Mouse (Mus musculus) hindbrain, embryonic 12.5 days (tissue): ENCODE results near the gene Nrg3. TPM values are rescaled to one million over a fixed set of nuclear protein-coding genes. Genes with fewer than 3 reads are reported as not detected.

Source experiments
- ATAC-seq: fragments of 200-750 bp; cut with Nextera tagmentation; 2 replicates; pipeline ENCODE4 v1.8.0; 2017; ENCODE audit warnings: moderate TSS enrichment; ENCODE audit not compliant: low FRiP score
- H3K27ac ChIP-seq: fragments of 300-500 bp; sonication (generic); 2 replicates; pipeline ENCODE4 v1.5.1; 2016; ENCODE audit warnings: mild to moderate bottlenecking
- H3K27me3 ChIP-seq: fragments of 300-500 bp; sonication (generic); 2 replicates; pipeline ENCODE4 v1.6.1; 2016; ENCODE audit warnings: mild to moderate bottlenecking
- H3K36me3 ChIP-seq: fragments of 300-500 bp; sonication (generic); 2 replicates; pipeline ENCODE4 v1.6.1; 2016; ENCODE audit warnings: mild to moderate bottlenecking
- H3K4me1 ChIP-seq: fragments of 300-500 bp; sonication (generic); 2 replicates; pipeline ENCODE4 v1.6.1; 2016
- H3K4me2 ChIP-seq: fragments of 300-500 bp; sonication (generic); replicated peaks from 2 replicates; pipeline ENCODE4 v1.6.1; 2016; ENCODE audit warnings: mild to moderate bottlenecking
- H3K4me3 ChIP-seq: fragments of 300-500 bp; sonication (generic); 2 replicates; pipeline ENCODE4 v1.5.1; 2016; ENCODE audit warnings: mild to moderate bottlenecking
- H3K9ac ChIP-seq: fragments of 300-500 bp; sonication (generic); 2 replicates; pipeline ENCODE4 v1.6.1; 2016; ENCODE audit warnings: mild to moderate bottlenecking, moderate library complexity
- H3K9me3 ChIP-seq: fragments of 300-500 bp; sonication (generic); replicated peaks from 2 replicates; pipeline ENCODE4 v1.6.1; 2016; ENCODE audit warnings: mild to moderate bottlenecking
- WGBS: fragments of 180-500 bp; shearing (Covaris S2); methylation state at CpG from one replicate; pipeline ENCODE4 v1.1.7; 2016; 5-methylcytosine and 5-hydroxymethylcytosine counted together
- polyA plus RNA-seq: library from polyadenylated mRNA; unstranded; fragments of >200 nt; fragmentation: Nextera tagmentation; extraction: Ambion mirVana; gene quantifications from 2 replicates; pipeline ENCODE4 v1.2.1, GENCODE M21; 2016

Gene Nrg3
- polyA plus RNA-seq, 1 experiment from 2014 or later = 4.6 TPM

DNA sequence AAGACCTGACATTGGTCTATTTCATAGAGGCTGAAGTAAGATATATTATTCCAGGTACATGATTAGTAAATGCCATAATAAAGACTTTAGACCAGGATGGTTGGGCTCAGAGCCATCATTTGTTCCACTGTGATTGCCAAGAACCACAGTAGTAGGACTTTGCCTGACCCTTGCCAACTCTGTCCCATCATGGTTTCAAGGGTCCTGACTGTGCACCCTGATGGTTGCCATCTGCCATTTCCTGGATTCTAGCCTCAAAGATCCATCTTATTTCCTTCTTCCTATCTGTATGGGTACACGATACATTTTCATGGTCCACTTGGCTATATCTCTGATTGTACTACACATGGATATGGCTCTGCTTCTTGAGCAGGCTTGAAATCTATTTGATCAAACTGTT is 625.3 kb downstream of the Nrg3 start:
- no peak for ATAC-seq
- H3K9me3 ChIP-seq = no peaks in the 10 kb centered on the region
- H3K27me3 ChIP-seq = no peaks in the 10 kb centered on the region
- WGBS = 97% methylated on average over 1 of the region's 1 CpGs
- no peaks in the 10 kb centered on the region for H3K4me1 ChIP-seq
- H3K27ac ChIP-seq = no peak overlapping the region
- H3K36me3 ChIP-seq = no peaks in the 10 kb centered on the region
- H3K4me3 ChIP-seq = no peak overlapping the region
- no peak overlapping the region for H3K9ac ChIP-seq
- H3K4me2 ChIP-seq = no peak overlapping the region

DNA sequence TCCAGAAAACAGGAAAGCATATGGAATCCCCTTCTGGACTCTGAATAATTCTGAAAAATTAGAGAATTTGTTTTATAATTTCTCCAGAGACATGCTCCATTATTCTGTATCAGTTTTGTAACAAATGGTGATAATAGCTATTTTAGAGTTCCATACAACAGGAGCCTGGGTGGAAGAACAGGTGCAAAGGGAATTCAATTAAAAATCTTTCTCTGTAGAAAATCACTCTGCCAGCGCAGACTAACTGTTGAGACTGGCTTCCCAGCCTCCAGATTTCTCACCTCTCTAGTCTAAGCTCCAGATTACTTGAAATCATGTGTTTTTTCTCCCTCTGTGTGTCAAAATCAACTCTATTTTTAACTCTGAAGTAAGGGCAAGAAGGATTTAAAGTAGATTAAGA is 625.8 kb downstream of the Nrg3 start:
- ATAC-seq = no peak
- H3K27me3 ChIP-seq = no peaks in the 10 kb centered on the region
- H3K27ac ChIP-seq = no peak overlapping the region
- H3K9ac ChIP-seq = no peak overlapping the region
- 86% methylated on average over 1 of the region's 1 CpGs for WGBS
- H3K4me3 ChIP-seq = no peak overlapping the region
- H3K9me3 ChIP-seq = no peaks in the 10 kb centered on the region
- no peak overlapping the region for H3K4me2 ChIP-seq
- H3K4me1 ChIP-seq = no peaks in the 10 kb centered on the region
- no peaks in the 10 kb centered on the region for H3K36me3 ChIP-seq

DNA sequence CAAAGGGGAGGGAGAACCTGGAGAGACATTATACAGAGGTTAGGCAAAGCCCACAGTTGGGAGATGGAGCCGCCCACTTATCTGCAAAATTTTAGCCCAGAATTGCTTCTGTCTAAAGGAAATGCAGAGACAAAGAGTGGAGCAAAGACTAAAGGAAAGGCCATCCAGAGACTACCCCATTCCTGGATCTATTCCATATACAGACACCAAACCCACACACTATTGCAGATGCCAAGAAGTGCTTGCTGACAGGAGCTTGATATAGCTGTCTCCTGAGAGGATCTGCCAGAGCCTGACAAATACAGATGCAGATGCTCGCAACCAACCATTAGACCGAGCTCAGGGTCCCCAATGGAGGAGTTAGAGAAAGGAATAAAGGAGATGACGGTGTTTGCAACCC is 637.9 kb downstream of the Nrg3 start:
- no peaks in the 10 kb centered on the region for H3K27me3 ChIP-seq
- H3K9me3 ChIP-seq = no peaks in the 10 kb centered on the region
- ATAC-seq = no peak
- H3K4me2 ChIP-seq = no peak overlapping the region
- no peak overlapping the region for H3K9ac ChIP-seq
- H3K36me3 ChIP-seq = no peaks in the 10 kb centered on the region
- H3K27ac ChIP-seq = no peak overlapping the region
- no peak overlapping the region for H3K4me3 ChIP-seq
- 84% methylated on average over 4 of the region's 4 CpGs for WGBS
- no peaks in the 10 kb centered on the region for H3K4me1 ChIP-seq

DNA sequence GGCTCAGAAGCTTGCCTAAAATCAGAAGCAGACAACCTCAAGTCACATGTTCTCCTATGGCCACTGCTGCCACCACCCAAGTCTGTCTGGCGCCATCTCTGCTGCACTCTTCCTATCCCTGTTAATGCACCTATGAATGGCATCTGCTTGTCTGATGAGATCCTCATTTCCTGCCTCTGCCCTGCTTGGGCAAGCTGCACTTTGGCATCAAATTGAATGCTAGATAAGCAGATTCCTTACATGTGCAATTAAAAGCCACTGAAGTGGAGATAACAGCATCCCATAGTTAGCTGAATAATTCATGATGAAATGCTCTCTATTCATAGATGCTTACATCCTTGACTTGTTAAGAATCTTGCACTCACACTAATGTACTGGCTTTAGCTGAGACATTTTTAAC is 648.0 kb downstream of the Nrg3 start:
- Histone ChIP-seq H3K9ac (no peak overlapping the region), H3K36me3 (no peaks in the 10 kb centered on the region), H3K9me3 (no peaks in the 10 kb centered on the region), H3K27me3 (no peaks in the 10 kb centered on the region), H3K4me1 (no peaks in the 10 kb centered on the region), H3K4me3 (no peak overlapping the region), H3K4me2 (no peak overlapping the region), H3K27ac (no peak overlapping the region)
- 70% methylated on average over 1 of the region's 1 CpGs for WGBS
- peak; percentile 75 for ATAC-seq

DNA sequence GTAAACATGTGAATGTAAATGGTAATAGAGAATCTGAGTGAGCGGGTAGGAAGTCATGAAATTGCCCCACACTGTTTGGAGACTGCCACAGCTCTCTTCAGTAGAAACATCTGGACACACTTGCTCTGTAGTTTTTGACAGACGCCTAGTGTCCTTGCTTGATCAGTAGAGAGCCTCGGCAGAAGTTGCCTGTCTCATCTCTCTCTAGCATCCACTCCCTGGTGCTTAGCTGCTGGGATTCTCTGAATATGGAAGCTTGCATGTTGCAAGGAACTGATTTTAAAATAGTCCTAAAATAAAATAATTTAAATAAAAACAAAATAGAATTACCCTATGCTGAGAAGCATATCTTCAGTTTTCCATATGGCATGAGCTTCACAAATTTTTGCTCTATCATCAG is 675.9 kb downstream of the Nrg3 start:
- Histone ChIP-seq H3K4me1 (no peaks in the 10 kb centered on the region), H3K9me3 (no peaks in the 10 kb centered on the region), H3K4me3 (no peak overlapping the region), H3K27ac (no peak overlapping the region), H3K27me3 (no peaks in the 10 kb centered on the region), H3K9ac (no peak overlapping the region), H3K36me3 (no peaks in the 10 kb centered on the region), H3K4me2 (no peak overlapping the region)
- no peak for ATAC-seq
- WGBS = 77% methylated on average over 3 of the region's 3 CpGs

DNA sequence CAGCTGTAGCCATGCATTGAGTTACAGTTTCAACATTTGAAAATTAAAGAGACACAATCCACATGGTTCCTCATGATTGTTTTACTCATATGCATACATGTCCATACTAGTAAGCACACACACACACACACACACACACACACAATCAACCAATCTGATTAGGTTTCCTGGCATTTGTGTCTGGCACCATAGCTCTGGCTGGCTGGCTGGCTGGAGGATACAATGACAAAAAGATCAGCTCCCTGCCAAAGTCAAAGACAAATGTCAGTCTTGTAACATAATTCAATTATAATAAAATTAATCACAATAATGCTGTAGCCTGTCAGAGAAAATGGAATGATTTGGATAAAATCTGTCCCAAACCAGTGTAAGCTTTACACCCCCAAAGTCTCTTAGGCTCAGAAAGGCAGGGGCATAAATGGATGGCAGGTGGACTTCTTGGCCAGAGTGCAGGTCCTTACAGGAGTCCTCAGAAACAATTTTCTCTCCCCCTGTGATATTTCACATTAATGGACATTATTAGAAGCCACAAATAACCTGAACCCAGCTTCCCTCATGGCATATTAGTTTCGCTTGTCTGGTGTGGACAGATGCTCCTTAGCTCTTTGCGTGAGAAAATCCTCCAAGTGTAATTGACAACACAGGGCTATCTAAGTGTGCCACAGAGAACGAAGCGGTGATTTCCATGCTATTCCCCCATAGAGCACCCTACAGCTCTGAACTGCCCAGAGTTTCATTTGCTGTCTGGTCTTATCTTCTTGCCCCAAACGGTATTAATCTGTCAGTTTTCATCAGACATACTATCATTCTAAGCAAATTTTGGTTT is 697.4 kb downstream of the Nrg3 start:
- no peak overlapping the region for H3K9ac ChIP-seq
- 83% methylated on average over 5 of the region's 5 CpGs for WGBS
- ATAC-seq = no peak
- no peaks in the 10 kb centered on the region for H3K9me3 ChIP-seq
- no peak overlapping the region for H3K27ac ChIP-seq
- H3K4me2 ChIP-seq = no peak overlapping the region
- no peak overlapping the region for H3K4me3 ChIP-seq
- H3K4me1 ChIP-seq = no peaks in the 10 kb centered on the region
- H3K27me3 ChIP-seq = no peaks in the 10 kb centered on the region
- H3K36me3 ChIP-seq = no peaks in the 10 kb centered on the region

DNA sequence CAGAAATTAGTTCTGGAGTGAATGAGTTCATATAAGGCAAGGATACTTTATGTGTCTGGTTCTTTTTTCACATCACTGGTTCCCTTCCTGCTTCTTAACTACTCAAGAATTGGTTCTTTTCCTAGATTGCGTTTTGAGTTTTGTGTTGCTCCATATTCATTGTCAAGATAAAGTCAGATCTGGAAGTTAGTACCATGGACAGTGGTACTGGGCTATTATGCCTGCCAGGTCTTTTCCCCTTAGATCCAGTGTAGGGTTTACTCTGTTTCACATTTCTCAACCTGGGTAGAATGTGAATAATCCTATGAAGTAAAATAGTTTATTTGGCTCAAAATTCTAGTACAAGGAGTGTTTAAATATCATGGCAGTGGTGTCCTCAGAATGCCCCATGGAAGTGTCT is 698.1 kb downstream of the Nrg3 start:
- H3K9me3 ChIP-seq = no peaks in the 10 kb centered on the region
- 67% methylated on average over 1 of the region's 1 CpGs for WGBS

DNA sequence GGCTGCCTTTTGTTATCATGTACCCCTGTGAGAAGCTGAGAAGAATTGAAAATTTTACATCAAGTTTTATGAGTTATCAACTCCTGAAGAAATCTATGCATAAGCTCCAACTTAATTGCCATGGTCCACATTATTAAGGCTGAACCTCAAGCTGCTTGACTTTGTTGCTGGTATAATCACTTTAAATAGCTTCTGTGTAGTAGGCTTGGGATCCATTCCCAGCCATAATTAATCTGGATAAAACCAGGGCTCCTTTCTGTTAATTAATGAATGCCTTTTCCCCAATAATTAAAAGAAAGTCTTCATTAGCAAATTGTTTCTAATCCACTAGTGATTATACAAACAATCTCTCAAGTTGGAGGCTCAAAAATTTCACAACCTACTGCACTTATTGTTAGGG is 742.4 kb downstream of the Nrg3 start:
- Histone ChIP-seq H3K4me1 (no peaks in the 10 kb centered on the region), H3K4me3 (no peak overlapping the region), H3K9ac (no peak overlapping the region), H3K27me3 (no peaks in the 10 kb centered on the region), H3K27ac (no peak overlapping the region), H3K9me3 (no peaks in the 10 kb centered on the region), H3K4me2 (no peak overlapping the region), H3K36me3 (no peaks in the 10 kb centered on the region)
- no peak for ATAC-seq

More for the DNA sequence above, 698.1 kb downstream of the Nrg3 start:
- no peak for ATAC-seq
- H3K4me1 ChIP-seq = no peaks in the 10 kb centered on the region
- no peaks in the 10 kb centered on the region for H3K36me3 ChIP-seq
- no peak overlapping the region for H3K4me3 ChIP-seq
- H3K27ac ChIP-seq = no peak overlapping the region
- H3K27me3 ChIP-seq = no peaks in the 10 kb centered on the region
- no peak overlapping the region for H3K4me2 ChIP-seq
- H3K9ac ChIP-seq = no peak overlapping the region

DNA sequence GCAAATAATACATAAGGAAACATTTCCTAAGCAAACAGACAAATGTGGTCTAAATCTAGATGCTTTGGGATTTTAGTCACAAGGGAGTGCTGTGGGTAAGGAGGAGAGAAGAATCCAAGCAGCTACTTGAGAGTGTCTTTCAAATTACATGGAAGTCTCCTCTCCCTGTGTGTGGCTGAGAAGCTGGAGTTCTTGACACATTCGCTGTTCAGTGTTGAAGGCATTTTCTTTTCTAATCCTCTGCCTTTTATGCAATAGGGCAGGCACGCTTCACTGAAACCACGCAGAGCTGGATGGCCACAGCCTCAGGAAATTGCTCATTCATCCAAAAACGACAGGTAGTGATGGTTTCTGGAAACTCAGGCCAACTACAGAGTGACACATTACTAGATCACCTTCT is 769.0 kb downstream of the Nrg3 start:
- H3K27me3 ChIP-seq = no peaks in the 10 kb centered on the region

DNA sequence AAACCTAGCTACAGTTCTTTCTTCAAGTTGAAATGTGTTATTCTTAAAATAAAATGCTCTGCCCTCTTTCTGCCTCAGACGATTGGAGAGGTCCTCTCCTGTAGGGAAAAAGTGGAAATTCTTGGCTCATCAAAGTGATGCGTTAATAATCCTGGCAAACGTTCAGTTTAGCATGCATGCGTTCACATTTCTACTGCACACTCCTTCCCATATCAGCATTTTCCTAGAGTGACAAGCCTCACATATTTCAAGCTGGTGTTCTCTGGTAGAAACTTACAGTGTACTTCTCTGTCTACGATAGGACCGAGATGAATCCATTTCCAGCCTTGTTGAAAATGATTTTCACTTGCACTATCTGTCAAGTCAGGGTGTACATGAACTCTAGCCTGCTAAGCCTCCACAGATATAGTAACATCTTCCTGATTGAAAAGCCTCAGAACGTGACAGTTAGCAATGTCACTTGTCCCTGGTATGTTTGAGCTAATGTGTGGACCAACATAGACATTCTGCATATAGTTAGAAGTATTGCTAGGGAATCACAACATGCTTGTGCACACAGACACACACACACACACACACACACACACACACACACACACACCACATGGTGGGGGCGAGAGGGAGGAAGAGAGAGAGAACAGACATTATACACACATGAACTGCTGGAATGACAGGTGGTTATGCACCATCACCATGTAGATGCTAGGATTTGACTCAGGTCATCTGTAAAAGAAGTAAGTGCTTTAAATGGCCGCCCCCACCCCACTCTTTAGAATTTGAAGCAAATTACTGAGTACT is 770.1 kb downstream of the Nrg3 start:
- no peak overlapping the region for H3K9ac ChIP-seq
- H3K4me1 ChIP-seq = no peaks in the 10 kb centered on the region
- H3K4me2 ChIP-seq = no peak overlapping the region
- H3K27ac ChIP-seq = no peak overlapping the region
- ATAC-seq = 0 out of 2 replicates have a peak, but pooled peaks have one; percentile 22
- WGBS = 82% methylated on average over 9 of the region's 9 CpGs
- no peak overlapping the region for H3K4me3 ChIP-seq
- no peaks in the 10 kb centered on the region for H3K27me3 ChIP-seq
- no peaks in the 10 kb centered on the region for H3K36me3 ChIP-seq
- H3K9me3 ChIP-seq = no peaks in the 10 kb centered on the region

More for the DNA sequence above, 769.0 kb downstream of the Nrg3 start:
- H3K4me1 ChIP-seq = no peaks in the 10 kb centered on the region
- no peaks in the 10 kb centered on the region for H3K9me3 ChIP-seq
- ATAC-seq = no peak
- 38% methylated on average over 4 of the region's 4 CpGs for WGBS
- no peak overlapping the region for H3K9ac ChIP-seq
- no peak overlapping the region for H3K4me3 ChIP-seq
- no peak overlapping the region for H3K27ac ChIP-seq
- no peak overlapping the region for H3K4me2 ChIP-seq
- H3K36me3 ChIP-seq = no peaks in the 10 kb centered on the region

DNA sequence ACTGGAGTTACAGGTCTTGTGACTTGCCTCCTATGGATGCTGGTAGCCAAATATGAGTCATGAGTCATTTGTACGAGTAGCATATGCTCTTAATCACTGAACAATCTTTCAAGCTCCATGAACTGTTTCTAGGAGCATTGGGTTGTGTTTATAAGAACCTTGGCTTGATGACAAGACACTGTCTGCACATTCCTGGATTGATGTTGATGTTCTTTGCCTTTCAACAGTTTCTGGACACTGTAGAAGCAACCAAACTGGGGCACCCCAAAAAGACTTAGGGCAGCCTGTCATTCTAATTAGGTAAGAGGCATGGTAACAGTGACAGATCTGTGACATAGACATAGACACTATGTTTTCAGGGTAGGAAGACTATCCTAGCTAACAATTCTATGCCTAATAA is 771.5 kb downstream of the Nrg3 start:
- Histone ChIP-seq H3K4me3 (no peak overlapping the region), H3K4me1 (no peaks in the 10 kb centered on the region), H3K27ac (no peak overlapping the region), H3K9ac (no peak overlapping the region), H3K36me3 (no peaks in the 10 kb centered on the region), H3K27me3 (no peaks in the 10 kb centered on the region), H3K4me2 (no peak overlapping the region), H3K9me3 (no peaks in the 10 kb centered on the region)
- no peak for ATAC-seq
- WGBS = 53% methylated on average over 1 of the region's 1 CpGs

DNA sequence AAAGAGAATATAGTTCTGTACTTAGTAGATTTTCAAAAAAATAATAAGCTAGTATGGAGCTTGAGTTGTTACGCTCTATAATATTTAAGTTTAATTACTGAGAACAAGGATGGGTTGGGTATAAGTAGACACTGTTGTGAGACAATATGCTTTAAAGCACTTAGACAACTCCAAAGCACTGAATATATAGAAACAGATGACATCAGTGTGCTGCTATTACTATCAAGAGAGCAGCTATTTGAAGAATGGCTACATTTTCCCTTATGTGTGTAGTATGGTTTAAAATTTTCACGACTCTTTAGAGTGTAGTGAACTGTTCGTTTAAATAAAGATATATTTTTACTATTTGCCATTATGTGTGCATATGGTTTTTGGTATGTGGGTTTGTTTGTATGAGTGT is 771.9 kb downstream of the Nrg3 start:
- 90% methylated on average over 3 of the region's 3 CpGs for WGBS
- Histone ChIP-seq H3K36me3 (no peaks in the 10 kb centered on the region), H3K4me1 (no peaks in the 10 kb centered on the region), H3K27me3 (no peaks in the 10 kb centered on the region), H3K4me3 (no peak overlapping the region), H3K4me2 (no peak overlapping the region), H3K27ac (no peak overlapping the region), H3K9me3 (no peaks in the 10 kb centered on the region), H3K9ac (no peak overlapping the region)
- ATAC-seq = no peak

DNA sequence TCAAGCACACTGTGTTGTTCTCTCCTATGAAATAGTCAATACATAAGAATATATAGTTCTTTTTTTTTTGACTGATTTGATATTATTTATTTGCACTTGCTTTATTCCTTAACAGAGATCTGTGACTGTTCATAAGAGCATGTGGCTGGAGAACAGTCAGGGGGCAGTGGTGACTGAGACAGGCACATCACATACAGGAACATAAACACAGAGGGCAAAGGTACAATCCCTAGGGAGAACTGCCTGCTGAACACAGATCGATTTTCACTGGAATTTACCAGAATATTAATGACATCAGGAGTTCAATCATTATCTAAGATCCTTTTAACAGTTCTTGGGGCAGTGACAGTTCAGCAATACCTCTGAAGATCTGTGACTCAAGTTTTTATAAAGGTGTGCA is 812.9 kb downstream of the Nrg3 start:
- ATAC-seq = no peak
- no peak overlapping the region for H3K4me3 ChIP-seq
- no peak overlapping the region for H3K27ac ChIP-seq
- no peaks in the 10 kb centered on the region for H3K36me3 ChIP-seq
- no peak overlapping the region for H3K9ac ChIP-seq
- H3K27me3 ChIP-seq = no peaks in the 10 kb centered on the region
- H3K4me1 ChIP-seq = no peaks in the 10 kb centered on the region
- H3K9me3 ChIP-seq = no peaks in the 10 kb centered on the region
- no peak overlapping the region for H3K4me2 ChIP-seq
- 62% methylated on average over 1 of the region's 1 CpGs for WGBS
